Mouse (Mus musculus): Measurements from ENCODE around the gene Rprd2. TPM values are rescaled to one million over a fixed set of nuclear protein-coding genes. Genes with fewer than 3 reads are reported as not detected.

Gene Rprd2
- polyA plus RNA-seq, 1 experiment = 3.4 TPM

- Histone ChIP-seq H3K4me1 (peaks cover 57% of the 10 kb centered on the region), H3K27me3 (replicated peaks) (no peaks in the 10 kb centered on the region), H3K9me3 (no peaks in the 10 kb centered on the region), H3K4me3 (replicated peaks) (peak overlapping the region; percentile 97), H3K36me3 (replicated peaks; ENCODE audit: low read length) (peaks cover 34% of the 10 kb centered on the region)
- TF ChIP-seq GATA1 (IDR thresholded peaks at IDR 0.05; ENCODE audit: borderline replicate concordance, low read length) = no peak
- TF ChIP-seq FLI1 (IDR thresholded peaks at IDR 0.05; ENCODE audit: low read length) = no peak
Measured at GRCm38 (mm10) chr3:95754345-95755206, 64.1 kb downstream of the Rprd2 start.

- Histone ChIP-seq H3K9me3 (no peaks in the 10 kb centered on the region), H3K27me3 (replicated peaks) (no peaks in the 10 kb centered on the region), H3K4me1 (peaks cover 58% of the 10 kb centered on the region), H3K4me3 (replicated peaks) (no peak overlapping the region), H3K36me3 (replicated peaks; ENCODE audit: low read length) (peaks cover 50% of the 10 kb centered on the region)
- TF ChIP-seq GATA1 (IDR thresholded peaks at IDR 0.05; ENCODE audit: borderline replicate concordance, low read length) (no peak), FLI1 (IDR thresholded peaks at IDR 0.05; ENCODE audit: low read length) (no peak)
Measured at GRCm38 (mm10) chr3:95752935-95753334, 65.7 kb downstream of the Rprd2 start.

- TF ChIP-seq FLI1 (IDR thresholded peaks at IDR 0.05; ENCODE audit: low read length) = no peak
- Histone ChIP-seq H3K27me3 (replicated peaks) (no peaks in the 10 kb centered on the region), H3K4me3 (replicated peaks) (peak overlapping the region; percentile 76), H3K4me1 (peaks cover 76% of the 10 kb centered on the region), H3K9me3 (no peaks in the 10 kb centered on the region), H3K36me3 (replicated peaks; ENCODE audit: low read length) (peaks cover 100% of the 10 kb centered on the region)
Measured at GRCm38 (mm10) chr3:95740406-95740805, 78.3 kb downstream of the Rprd2 start.

- Histone ChIP-seq H3K4me1 (peaks cover 85% of the 10 kb centered on the region), H3K4me3 (replicated peaks) (peak within 1 kb of the TSS; percentile 90), H3K9me3 (no peaks in the 10 kb centered on the region), H3K36me3 (replicated peaks; ENCODE audit: low read length) (peaks cover 100% of the 10 kb centered on the region), H3K27me3 (replicated peaks) (no peaks in the 10 kb centered on the region)
- TF ChIP-seq FLI1 (IDR thresholded peaks at IDR 0.05; ENCODE audit: low read length) = no peak
- TF ChIP-seq GATA1 (IDR thresholded peaks at IDR 0.05; ENCODE audit: borderline replicate concordance, low read length) = peak; percentile 56; the same call in 1 of the 3 replicates
Measured at GRCm38 (mm10) chr3:95739353-95740104, 79.1 kb downstream of the Rprd2 start, which contains the start of gene Ecm1. TSS of gene Ecm1 (minus strand) at chr3:95739569.

GRCm38 (mm10) chr3:95735071-95735670 lies 83.5 kb downstream of the Rprd2 start:
- TF ChIP-seq GATA1 (IDR thresholded peaks at IDR 0.05; ENCODE audit: borderline replicate concordance, low read length) (no peak), FLI1 (IDR thresholded peaks at IDR 0.05; ENCODE audit: low read length) (no peak)
- H3K4me3 ChIP-seq (replicated peaks) = peak overlapping the region; percentile 69
- H3K27me3 ChIP-seq (replicated peaks) = no peaks in the 10 kb centered on the region
- no peaks in the 10 kb centered on the region for H3K9me3 ChIP-seq
- peaks cover 94% of the 10 kb centered on the region for H3K4me1 ChIP-seq
- peaks cover 73% of the 10 kb centered on the region for H3K36me3 ChIP-seq (replicated peaks; ENCODE audit: low read length)

GRCm38 (mm10) chr3:95734092-95734702 lies 84.5 kb downstream of the Rprd2 start:
- no peaks in the 10 kb centered on the region for H3K27me3 ChIP-seq (replicated peaks)
- H3K9me3 ChIP-seq = no peaks in the 10 kb centered on the region
- no peak overlapping the region for H3K4me3 ChIP-seq (replicated peaks)
- peaks cover 69% of the 10 kb centered on the region for H3K36me3 ChIP-seq (replicated peaks; ENCODE audit: low read length)
- TF ChIP-seq FLI1 (IDR thresholded peaks at IDR 0.05; ENCODE audit: low read length) = no peak
- TF ChIP-seq GATA1 (IDR thresholded peaks at IDR 0.05; ENCODE audit: borderline replicate concordance, low read length) = no peak
- H3K4me1 ChIP-seq = peaks cover 85% of the 10 kb centered on the region

GRCm38 (mm10) chr3:95732744-95733521 lies 85.7 kb downstream of the Rprd2 start:
- Histone ChIP-seq H3K4me1 (peaks cover 72% of the 10 kb centered on the region), H3K27me3 (replicated peaks) (no peaks in the 10 kb centered on the region), H3K9me3 (no peaks in the 10 kb centered on the region), H3K4me3 (replicated peaks) (peak overlapping the region; percentile 42), H3K36me3 (replicated peaks; ENCODE audit: low read length) (peaks cover 56% of the 10 kb centered on the region)
- no peak for TF ChIP-seq FLI1 (IDR thresholded peaks at IDR 0.05; ENCODE audit: low read length)
- no peak for TF ChIP-seq GATA1 (IDR thresholded peaks at IDR 0.05; ENCODE audit: borderline replicate concordance, low read length)

GRCm38 (mm10) chr3:95732297-95732696 lies 86.4 kb downstream of the Rprd2 start:
- no peaks in the 10 kb centered on the region for H3K27me3 ChIP-seq (replicated peaks)

GRCm38 (mm10) chr3:95731802-95732201 lies 86.9 kb downstream of the Rprd2 start:
- TF ChIP-seq FLI1 (IDR thresholded peaks at IDR 0.05; ENCODE audit: low read length) (no peak), GATA1 (IDR thresholded peaks at IDR 0.05; ENCODE audit: borderline replicate concordance, low read length) (no peak)
- Histone ChIP-seq H3K27me3 (replicated peaks) (no peaks in the 10 kb centered on the region), H3K36me3 (replicated peaks; ENCODE audit: low read length) (peaks cover 45% of the 10 kb centered on the region), H3K4me1 (peaks cover 71% of the 10 kb centered on the region), H3K4me3 (replicated peaks) (no peak overlapping the region), H3K9me3 (no peaks in the 10 kb centered on the region)

More at GRCm38 (mm10) chr3:95732297-95732696, 86.4 kb downstream of the Rprd2 start:
- no peak for TF ChIP-seq FLI1 (IDR thresholded peaks at IDR 0.05; ENCODE audit: low read length)
- TF ChIP-seq GATA1 (IDR thresholded peaks at IDR 0.05; ENCODE audit: borderline replicate concordance, low read length) = no peak
- Histone ChIP-seq H3K4me1 (peaks cover 71% of the 10 kb centered on the region), H3K4me3 (replicated peaks) (no peak overlapping the region), H3K9me3 (no peaks in the 10 kb centered on the region), H3K36me3 (replicated peaks; ENCODE audit: low read length) (peaks cover 50% of the 10 kb centered on the region)
